Mouse (Mus musculus) megakaryocyte, embryonic 14.5 days (primary cell): Measurements from ENCODE around the gene Tshz2.

Experiments
- FLI1 ChIP-seq: IDR thresholded peaks from 2 replicates; pipeline ENCODE4 v1.6.1; 2012; ENCODE audit warnings: low read length, inconsistent platforms, mixed read lengths
- GATA1 ChIP-seq: IDR thresholded peaks from 3 replicates; pipeline ENCODE4 v1.6.1; 2012; ENCODE audit warnings: mixed read lengths, low read length, inconsistent platforms, borderline replicate concordance

DNA sequence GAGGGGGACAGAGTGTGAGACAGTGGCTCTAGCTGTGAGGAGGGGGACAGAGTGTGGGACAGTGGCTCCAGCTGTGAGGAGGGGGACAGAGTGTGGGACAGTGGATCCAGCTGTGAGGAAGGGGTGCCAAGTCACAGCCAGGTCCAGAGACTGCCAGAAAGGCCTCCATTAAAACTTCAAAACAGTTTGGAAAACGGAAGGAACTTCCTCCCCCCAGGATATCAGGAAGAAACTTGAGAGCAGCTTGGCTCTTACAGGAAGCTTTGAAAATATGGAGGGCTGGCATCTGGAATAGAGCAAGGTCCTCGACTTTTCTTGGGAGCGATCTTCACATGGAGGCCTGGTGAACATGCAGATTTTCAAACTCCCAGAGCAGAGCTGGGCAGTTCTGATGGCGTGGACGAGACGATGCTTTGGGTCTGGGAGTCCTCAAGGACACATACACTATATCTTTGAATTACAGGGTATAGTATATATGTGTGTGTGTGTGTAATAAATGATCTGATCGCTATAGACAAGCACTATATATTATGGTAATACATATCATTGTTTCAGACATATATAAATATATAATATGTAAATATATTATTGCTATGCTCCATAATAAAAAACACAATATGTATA is 16.6 kb downstream of the Tshz2 start:
- TF ChIP-seq GATA1: no peak
- no peak for TF ChIP-seq FLI1
